Mouse (Mus musculus): Measurements from ENCODE around the gene Rex1bd. TPM values are rescaled to one million over a fixed set of nuclear protein-coding genes. Genes with fewer than 3 reads are reported as not detected.

Gene Rex1bd
- total and polyA plus RNA-seq, 2 experiments from 2014 or later, result 140 to 190 TPM

GRCm38 (mm10) chr8:70530314-70530713 lies 23.8 kb upstream of the Rex1bd start:
- WGBS, result 93% methylated on average over 2 of the region's 2 CpGs
- Histone ChIP-seq H3K27ac (no peak overlapping the region), H3K4me3 (ENCODE audit: low read length) (no peak overlapping the region), H3K9ac (replicated peaks; ENCODE audit: low read length) (no peak overlapping the region), H3K9me3 (ENCODE audit: low read length) (no peaks in the 10 kb centered on the region), H3K4me1 (ENCODE audit: insufficient read depth, low read length) (peaks cover 4% of the 10 kb centered on the region; the same call in 1 of the 2 replicates), H3K4me2 (ENCODE audit: low read depth, low read length) (no peak overlapping the region), H3K27me3 (ENCODE audit: insufficient read depth, low read length) (no peaks in the 10 kb centered on the region), H3K36me3 (ENCODE audit: insufficient read depth, low read length) (peaks cover 34% of the 10 kb centered on the region)
- ATAC-seq, result no peak
- peak; percentile 25 for DNase-seq (ENCODE audit: low spot score)
- peak; percentile 24 for TF ChIP-seq CTCF (IDR thresholded peaks at IDR 0.05; ENCODE audit: low read depth)

DNA sequence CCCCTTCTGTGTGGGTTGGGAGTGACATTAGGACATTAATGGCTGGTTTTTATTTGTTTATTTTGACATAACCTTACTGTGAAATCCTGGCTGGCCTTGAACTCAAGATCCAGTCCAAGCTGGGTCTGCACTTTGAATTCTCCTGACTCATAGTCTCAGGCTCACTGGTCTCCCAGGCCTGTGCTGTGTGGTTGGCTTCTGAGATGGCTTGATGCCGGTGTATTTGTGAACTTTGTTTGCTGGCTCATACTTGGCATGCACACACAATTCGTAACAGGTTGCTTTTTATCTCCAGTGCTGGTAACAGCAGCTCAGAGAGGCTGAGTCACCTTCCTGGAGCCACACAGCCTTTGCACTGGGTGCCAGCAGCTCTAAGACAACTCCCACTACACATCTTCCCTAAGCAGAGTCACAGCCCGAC lies 23.2 kb upstream of the Rex1bd start:
- DNase-seq (ENCODE audit: low spot score) (no peak), ATAC-seq (no peak)
- Histone ChIP-seq H3K4me2 (ENCODE audit: low read depth, low read length) (no peak overlapping the region), H3K4me1 (ENCODE audit: insufficient read depth, low read length) (peaks cover 4% of the 10 kb centered on the region; the same call in 1 of the 2 replicates), H3K4me3 (ENCODE audit: low read length) (no peak overlapping the region), H3K9me3 (ENCODE audit: low read length) (no peaks in the 10 kb centered on the region), H3K36me3 (ENCODE audit: insufficient read depth, low read length) (peaks cover 28% of the 10 kb centered on the region), H3K9ac (replicated peaks; ENCODE audit: low read length) (no peak overlapping the region), H3K27me3 (ENCODE audit: insufficient read depth, low read length) (no peaks in the 10 kb centered on the region), H3K27ac (no peak overlapping the region)
- WGBS, result 89% methylated on average over 3 of the region's 3 CpGs
- TF ChIP-seq CTCF (IDR thresholded peaks at IDR 0.05; ENCODE audit: low read depth), result no peak

- Histone ChIP-seq H3K9ac (replicated peaks; ENCODE audit: low read length) (0 out of 2 replicates have a peak overlapping the region, but pooled peaks have one; percentile 13), H3K36me3 (ENCODE audit: insufficient read depth, low read length) (peaks cover 24% of the 10 kb centered on the region), H3K9me3 (ENCODE audit: low read length) (no peaks in the 10 kb centered on the region), H3K27me3 (ENCODE audit: insufficient read depth, low read length) (no peaks in the 10 kb centered on the region), H3K27ac (no peak overlapping the region), H3K4me3 (ENCODE audit: low read length) (no peak overlapping the region), H3K4me2 (ENCODE audit: low read depth, low read length) (no peak overlapping the region), H3K4me1 (ENCODE audit: insufficient read depth, low read length) (peaks cover 4% of the 10 kb centered on the region; the same call in 1 of the 2 replicates)
- no peak for ATAC-seq
- no peak for TF ChIP-seq CTCF (IDR thresholded peaks at IDR 0.05; ENCODE audit: low read depth)
- no peak for DNase-seq (ENCODE audit: low spot score)
- WGBS, result 86% methylated on average over 5 of the region's 5 CpGs
These were observed 22.7 kb upstream of the Rex1bd start for GRCm38 (mm10) chr8:70529299-70529698.

DNA sequence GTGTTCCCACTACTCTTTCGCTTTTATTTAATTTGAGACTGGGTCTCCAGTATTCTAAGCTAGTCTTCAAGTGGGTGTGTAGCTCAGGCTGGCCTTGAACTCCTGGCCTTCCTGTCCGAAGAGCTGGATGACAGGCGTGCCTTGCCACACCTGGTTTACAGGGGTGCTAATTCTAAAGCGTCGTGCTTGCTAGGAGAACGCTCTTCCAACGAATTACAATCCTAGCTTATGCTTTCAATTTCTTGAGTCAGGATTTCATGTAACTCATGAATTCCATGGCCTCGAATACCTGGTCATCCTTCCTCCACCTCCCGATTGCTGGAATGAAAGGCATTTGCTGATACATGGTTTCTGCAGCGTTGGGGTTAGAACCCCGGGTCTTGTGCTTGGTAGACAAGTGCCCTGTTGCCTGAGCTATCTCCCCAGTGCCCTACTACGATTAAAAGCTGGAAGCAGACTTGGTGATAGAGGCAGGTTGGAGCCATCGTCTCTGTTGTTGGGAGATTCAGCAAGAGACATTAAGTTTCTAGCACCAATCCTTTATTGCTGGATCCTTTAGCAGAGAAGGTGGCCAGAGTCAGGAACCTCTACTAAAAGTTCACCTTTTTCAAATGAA lies 21.7 kb upstream of the Rex1bd start:
- Histone ChIP-seq H3K4me1 (ENCODE audit: insufficient read depth, low read length) (peaks cover 7% of the 10 kb centered on the region; the same call in 1 of the 2 replicates), H3K27me3 (ENCODE audit: insufficient read depth, low read length) (no peaks in the 10 kb centered on the region), H3K36me3 (ENCODE audit: insufficient read depth, low read length) (peaks cover 18% of the 10 kb centered on the region), H3K4me2 (ENCODE audit: low read depth, low read length) (peak overlapping the region; percentile 64), H3K9me3 (ENCODE audit: low read length) (no peaks in the 10 kb centered on the region), H3K27ac (peak overlapping the region; percentile 93), H3K4me3 (ENCODE audit: low read length) (peak overlapping the region; percentile 89), H3K9ac (replicated peaks; ENCODE audit: low read length) (peak overlapping the region; percentile 98)
- DNase-seq (ENCODE audit: low spot score) (no peak), ATAC-seq (no peak)
- TF ChIP-seq CTCF (IDR thresholded peaks at IDR 0.05; ENCODE audit: low read depth), result no peak
- WGBS, result 31% methylated on average over 13 of the region's 13 CpGs

DNA sequence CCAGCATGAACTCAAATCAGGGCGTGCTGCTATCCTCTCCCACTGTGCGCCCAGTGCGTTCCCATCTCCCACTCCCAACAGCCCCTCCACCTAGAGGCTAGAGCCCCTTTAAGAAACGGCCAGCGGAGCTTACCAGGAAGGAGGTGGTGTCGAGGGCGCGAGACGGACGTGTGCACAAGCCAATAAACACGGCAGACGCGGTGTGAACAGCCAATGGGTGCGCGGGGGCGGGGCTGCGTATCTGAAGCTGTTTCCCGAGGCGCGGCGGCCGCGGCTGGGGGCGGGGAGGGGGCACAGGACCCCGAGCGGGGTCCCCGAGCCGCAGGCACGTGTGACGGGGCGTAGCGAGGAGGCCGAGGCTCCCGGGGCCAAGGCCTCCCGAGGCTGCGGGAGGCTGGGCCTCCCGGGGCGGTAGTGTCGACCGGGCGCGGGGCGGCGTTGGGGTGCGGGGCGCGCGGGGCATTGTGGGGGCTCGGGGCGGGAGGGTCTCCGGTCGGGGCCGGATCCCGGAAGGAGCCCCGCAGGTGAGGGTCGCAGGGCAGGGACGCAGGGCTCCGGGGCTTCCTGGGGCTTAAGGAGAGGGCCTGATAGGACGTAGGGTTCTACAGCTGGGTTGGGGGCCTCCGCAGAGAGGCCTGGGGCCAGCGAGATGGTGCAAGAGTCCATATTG lies 21.1 kb upstream of the Rex1bd start, which contains the start of the genes Fkbp8 and Kxd1:
TSS of gene Fkbp8 (plus strand) at position 213 of the 670 bp plus-strand sequence.
TSS of gene Kxd1 (minus strand) at position 445 of the 670 bp plus-strand sequence.
- Histone ChIP-seq H3K27ac (peak within 1 kb of the TSS; percentile 93), H3K4me1 (ENCODE audit: insufficient read depth, low read length) (peaks cover 7% of the 10 kb centered on the region; the same call in 1 of the 2 replicates), H3K4me2 (ENCODE audit: low read depth, low read length) (peak within 1 kb of the TSS; percentile 64), H3K9ac (replicated peaks; ENCODE audit: low read length) (peak within 1 kb of the TSS; percentile 98), H3K27me3 (ENCODE audit: insufficient read depth, low read length) (no peaks in the 10 kb centered on the region), H3K4me3 (ENCODE audit: low read length) (peak within 1 kb of the TSS; percentile 89), H3K9me3 (ENCODE audit: low read length) (no peaks in the 10 kb centered on the region), H3K36me3 (ENCODE audit: insufficient read depth, low read length) (peaks cover 17% of the 10 kb centered on the region)
- peak; percentile 94 for ATAC-seq
- DNase-seq (ENCODE audit: low spot score), result peak; percentile 97
- peak; percentile 37 for TF ChIP-seq CTCF (IDR thresholded peaks at IDR 0.05; ENCODE audit: low read depth)
- 3% methylated on average over 56 of the region's 61 CpGs for WGBS

DNA sequence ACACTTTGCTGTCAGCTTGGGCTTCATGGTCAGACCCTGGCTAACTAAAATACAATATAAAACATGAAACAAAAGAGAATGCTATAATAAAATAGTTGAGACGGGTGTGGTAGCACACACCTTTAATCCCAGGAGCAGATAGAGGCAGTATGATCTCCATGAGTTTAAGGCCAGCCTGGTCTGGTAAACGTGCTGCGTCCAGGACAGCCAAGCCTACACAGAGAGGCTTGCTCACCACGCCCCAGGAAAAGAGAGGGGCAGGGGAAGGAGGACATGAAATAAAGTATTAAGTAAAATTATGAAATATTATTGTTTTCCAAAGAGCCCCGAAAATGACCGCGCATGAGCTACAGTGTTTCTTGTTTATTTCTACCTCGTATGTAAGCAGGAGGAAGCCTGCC lies 20.6 kb upstream of the Rex1bd start:
- peaks cover 12% of the 10 kb centered on the region; the same call in 1 of the 2 replicates for H3K4me1 ChIP-seq (ENCODE audit: insufficient read depth, low read length)
- DNase-seq (ENCODE audit: low spot score) (no peak), ATAC-seq (no peak)
- WGBS, result under 1% methylated on average over 8 of the region's 8 CpGs
- H3K27me3 ChIP-seq (ENCODE audit: insufficient read depth, low read length), result no peaks in the 10 kb centered on the region
- H3K36me3 ChIP-seq (ENCODE audit: insufficient read depth, low read length), result peaks cover 12% of the 10 kb centered on the region
- peak overlapping the region; percentile 93 for H3K27ac ChIP-seq
- H3K9ac ChIP-seq (replicated peaks; ENCODE audit: low read length), result peak overlapping the region; percentile 98
- H3K4me2 ChIP-seq (ENCODE audit: low read depth, low read length), result peak overlapping the region; percentile 64
- peak overlapping the region; percentile 89 for H3K4me3 ChIP-seq (ENCODE audit: low read length)
- TF ChIP-seq CTCF (IDR thresholded peaks at IDR 0.05; ENCODE audit: low read depth), result no peak
- no peaks in the 10 kb centered on the region for H3K9me3 ChIP-seq (ENCODE audit: low read length)
